Mouse (Mus musculus) cerebellum, adult 11-12 months (tissue): ENCODE measurements around the gene Mmp2.
A peak's percentile ranks its signal among the peaks of the same experiment; 100 is the strongest.
"Not testable (repeated sequence)": the region's sequence is repeated elsewhere in the genome, so short reads cannot be mapped to it uniquely, and the experiment has no call there.

Source experiments
- DNase-seq: peaks from one replicate; pipeline ENCODE4 v3.0.0; 2022

Mmp2 gene

GRCm38 (mm10) chr8:92827243-92828034 is at the start of gene Mmp2:
Mmp2 (plus strand) TSS chr8:92827291.
- no peak for DNase-seq

- no peak for DNase-seq
These were observed 46.1 kb upstream of the Mmp2 start for GRCm38 (mm10) chr8:92780976-92781375.

- DNase-seq, result no peak
These were observed 43.0 kb upstream of the Mmp2 start for GRCm38 (mm10) chr8:92783906-92784610.

- no peak for DNase-seq
These were observed 36.3 kb upstream of the Mmp2 start for GRCm38 (mm10) chr8:92790835-92791234.

- not testable (repeated sequence) for DNase-seq
These were observed 35.1 kb upstream of the Mmp2 start for GRCm38 (mm10) chr8:92791999-92792398.

- no peak for DNase-seq
These were observed 33.1 kb upstream of the Mmp2 start for GRCm38 (mm10) chr8:92793852-92794580.

GRCm38 (mm10) chr8:92797527-92797931 is 29.6 kb upstream of the Mmp2 start:
- no peak for DNase-seq

GRCm38 (mm10) chr8:92799406-92799805 is 27.7 kb upstream of the Mmp2 start:
- DNase-seq, result no peak

- DNase-seq, result no peak
These were observed 25.9 kb upstream of the Mmp2 start for GRCm38 (mm10) chr8:92801231-92801630.

- no peak for DNase-seq
These were observed 24.5 kb upstream of the Mmp2 start for GRCm38 (mm10) chr8:92802591-92802990.

GRCm38 (mm10) chr8:92812773-92813172 is 14.3 kb upstream of the Mmp2 start:
- no peak for DNase-seq

- no peak for DNase-seq
These were observed 11.4 kb upstream of the Mmp2 start for GRCm38 (mm10) chr8:92815661-92816060.

GRCm38 (mm10) chr8:92817928-92818818 is 8.9 kb upstream of the Mmp2 start:
- DNase-seq, result peak; percentile 42

- no peak for DNase-seq
These were observed 5.9 kb upstream of the Mmp2 start for GRCm38 (mm10) chr8:92821151-92821550.

- no peak for DNase-seq
These were observed 4.7 kb upstream of the Mmp2 start for GRCm38 (mm10) chr8:92822386-92822785.

GRCm38 (mm10) chr8:92825991-92826390 is 1.1 kb upstream of the Mmp2 start:
- no peak for DNase-seq

- DNase-seq, result no peak
These were observed 1.2 kb downstream of the Mmp2 start for GRCm38 (mm10) chr8:92828251-92828743.

- no peak for DNase-seq
These were observed 7.1 kb downstream of the Mmp2 start for GRCm38 (mm10) chr8:92834065-92834731.

GRCm38 (mm10) chr8:92834786-92835500 is 7.9 kb downstream of the Mmp2 start:
- DNase-seq, result no peak

- DNase-seq, result no peak
These were observed 8.8 kb downstream of the Mmp2 start for GRCm38 (mm10) chr8:92835901-92836300.

GRCm38 (mm10) chr8:92838616-92839015 is 11.5 kb downstream of the Mmp2 start:
- no peak for DNase-seq
